Mouse (Mus musculus) right cerebral cortex, adult 2 months (tissue): ENCODE measurements around the gene Pitpnc1.
A peak's percentile ranks its signal among the peaks of the same experiment; 100 is the strongest.

Experiments used
- DNase-seq, 2 experiments: peaks; one replicate each; pipeline ENCODE4 v3.0.0; 2021 to 2022; ENCODE audit warnings: low spot score in 2 of 2

Pitpnc1 gene

GRCm38 (mm10) chr11:107468252-107469030 is 2.1 kb downstream of the Pitpnc1 start:
- DNase-seq, result peak in 1 of 2 experiments; percentile 5

- DNase-seq, result no peak
Observed at GRCm38 (mm10) chr11:107466611-107467391, 3.7 kb downstream of the Pitpnc1 start.

GRCm38 (mm10) chr11:107465969-107466368 is 4.5 kb downstream of the Pitpnc1 start:
- DNase-seq, result no peak

- DNase-seq, result no peak
Observed at GRCm38 (mm10) chr11:107465041-107465440, 5.5 kb downstream of the Pitpnc1 start.

GRCm38 (mm10) chr11:107464141-107464540 is 6.4 kb downstream of the Pitpnc1 start:
- no peak for DNase-seq

GRCm38 (mm10) chr11:107463251-107463681 is 7.2 kb downstream of the Pitpnc1 start:
- DNase-seq, result no peak

- no peak for DNase-seq
Observed at GRCm38 (mm10) chr11:107462478-107462877, 8.0 kb downstream of the Pitpnc1 start.

- no peak for DNase-seq
Observed at GRCm38 (mm10) chr11:107459828-107460227, 10.7 kb downstream of the Pitpnc1 start.

- no peak for DNase-seq
Observed at GRCm38 (mm10) chr11:107458986-107459385, 11.5 kb downstream of the Pitpnc1 start.

- no peak for DNase-seq
Observed at GRCm38 (mm10) chr11:107458286-107458685, 12.2 kb downstream of the Pitpnc1 start.

- no peak for DNase-seq
Observed at GRCm38 (mm10) chr11:107457282-107457681, 13.2 kb downstream of the Pitpnc1 start.

GRCm38 (mm10) chr11:107454546-107455462 is 15.7 kb downstream of the Pitpnc1 start:
- DNase-seq, result no peak

- no peak for DNase-seq
Observed at GRCm38 (mm10) chr11:107452053-107452452, 18.4 kb downstream of the Pitpnc1 start.

GRCm38 (mm10) chr11:107451106-107451505 is 19.4 kb downstream of the Pitpnc1 start:
- no peak for DNase-seq

GRCm38 (mm10) chr11:107450097-107450496 is 20.4 kb downstream of the Pitpnc1 start:
- DNase-seq, result no peak

- DNase-seq, result no peak
Observed at GRCm38 (mm10) chr11:107449169-107449910, 21.2 kb downstream of the Pitpnc1 start.

- no peak for DNase-seq
Observed at GRCm38 (mm10) chr11:107447915-107448314, 22.6 kb downstream of the Pitpnc1 start.

- DNase-seq, result no peak
Observed at GRCm38 (mm10) chr11:107447349-107447748, 23.1 kb downstream of the Pitpnc1 start.

- DNase-seq, result no peak
Observed at GRCm38 (mm10) chr11:107446650-107447049, 23.8 kb downstream of the Pitpnc1 start.

- no peak for DNase-seq
Observed at GRCm38 (mm10) chr11:107445683-107446082, 24.8 kb downstream of the Pitpnc1 start.
